Mouse (Mus musculus) gastrocnemius, postnatal 4 days (tissue): ENCODE results near the gene Hs3st3a1. TPM values are rescaled to one million over a fixed set of nuclear protein-coding genes. Genes with fewer than 3 reads are reported as not detected.

ENCODE experiments used
- DNase-seq, 2 experiments: peaks; one replicate each; pipeline ENCODE4 v3.0.0; 2021 to 2022; ENCODE audit warnings: low spot score in 2 of 2, mixed read lengths in 2 of 2
- total RNA-seq, 2 experiments: library from RNA; stranded (reverse); gene quantifications; 2 replicates each; pipeline ENCODE4 v1.2.3; 2021

Gene Hs3st3a1
- total RNA-seq, 2 experiments from 2014 or later: 0.44 to 0.67 TPM

GRCm38 (mm10) chr11:64481445-64481844 lies 46.3 kb downstream of the Hs3st3a1 start:
- no peak for DNase-seq

- no peak for DNase-seq
These were observed 54.7 kb downstream of the Hs3st3a1 start for GRCm38 (mm10) chr11:64489587-64490433.

GRCm38 (mm10) chr11:64494448-64494847 lies 59.3 kb downstream of the Hs3st3a1 start:
- no peak for DNase-seq

GRCm38 (mm10) chr11:64495935-64496334 lies 60.8 kb downstream of the Hs3st3a1 start:
- no peak for DNase-seq

- no peak for DNase-seq
These were observed 61.5 kb downstream of the Hs3st3a1 start for GRCm38 (mm10) chr11:64496677-64497076.

GRCm38 (mm10) chr11:64500536-64501112 lies 65.5 kb downstream of the Hs3st3a1 start:
- DNase-seq: no peak

GRCm38 (mm10) chr11:64503040-64503439 lies 67.9 kb downstream of the Hs3st3a1 start:
- no peak for DNase-seq

- DNase-seq: no peak
These were observed 70.8 kb downstream of the Hs3st3a1 start for GRCm38 (mm10) chr11:64505924-64506323.

GRCm38 (mm10) chr11:64507024-64507423 lies 71.9 kb downstream of the Hs3st3a1 start:
- no peak for DNase-seq

- no peak for DNase-seq
These were observed 74.0 kb downstream of the Hs3st3a1 start for GRCm38 (mm10) chr11:64509106-64509505.

- no peak for DNase-seq
These were observed 77.2 kb downstream of the Hs3st3a1 start for GRCm38 (mm10) chr11:64512301-64512700.

- DNase-seq: no peak
These were observed 78.3 kb downstream of the Hs3st3a1 start for GRCm38 (mm10) chr11:64513419-64513818.

- DNase-seq: no peak
These were observed 81.8 kb downstream of the Hs3st3a1 start for GRCm38 (mm10) chr11:64516712-64517589.

GRCm38 (mm10) chr11:64518146-64518841 lies 83.2 kb downstream of the Hs3st3a1 start:
- DNase-seq: no peak

GRCm38 (mm10) chr11:64523993-64524570 lies 89.0 kb downstream of the Hs3st3a1 start:
- DNase-seq: no peak

GRCm38 (mm10) chr11:64537230-64537629 lies 102.1 kb downstream of the Hs3st3a1 start:
- no peak for DNase-seq

- no peak for DNase-seq
These were observed 106.7 kb downstream of the Hs3st3a1 start for GRCm38 (mm10) chr11:64541866-64542265.

- no peak for DNase-seq
These were observed 107.2 kb downstream of the Hs3st3a1 start for GRCm38 (mm10) chr11:64542335-64542734.

GRCm38 (mm10) chr11:64543181-64543641 lies 108.1 kb downstream of the Hs3st3a1 start:
- DNase-seq: no peak

GRCm38 (mm10) chr11:64544236-64544635 lies 109.1 kb downstream of the Hs3st3a1 start:
- no peak for DNase-seq
